Mouse (Mus musculus) G1E-ER4 (cell line): Measurements from ENCODE around the gene Snx22. TPM values are rescaled to one million over a fixed set of nuclear protein-coding genes. Genes with fewer than 3 reads are reported as not detected.

Experiments
- GATA1 ChIP-seq: IDR thresholded peaks from one replicate; pipeline ENCODE4 v1.8.0; 2012; ENCODE audit warnings: low read length, inconsistent platforms
- polyA plus RNA-seq: library from polyadenylated mRNA; stranded (reverse); fragments of >175 nt; gene quantifications from 2 replicates; pipeline ENCODE4 v1.2.3, GENCODE M21; 2012

Gene Snx22
- polyA plus RNA-seq, 1 experiment: 0.02 TPM

- no peak for TF ChIP-seq GATA1
These were observed 16.8 kb downstream of the Snx22 start for GRCm38 (mm10) chr9:66052731-66053130.

DNA sequence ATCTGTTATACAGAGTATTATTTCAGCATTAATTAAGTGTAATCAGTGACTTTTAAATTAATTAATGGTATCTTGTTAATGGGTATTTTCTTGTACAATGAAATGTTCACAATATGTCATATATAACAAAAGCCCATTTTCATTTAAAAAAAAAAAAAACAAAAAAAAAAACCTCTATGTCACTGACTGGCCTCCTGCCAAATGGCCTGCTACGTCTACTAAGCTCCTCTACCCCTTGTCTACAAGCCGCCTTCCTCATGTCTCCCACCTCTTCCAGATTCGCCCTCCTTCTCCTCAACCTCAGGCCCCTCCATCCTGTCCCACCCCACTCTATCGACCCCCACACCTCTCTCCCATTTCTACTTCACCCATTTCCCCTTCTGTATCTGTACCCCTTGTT lies 18.0 kb downstream of the Snx22 start:
- TF ChIP-seq GATA1: no peak

DNA sequence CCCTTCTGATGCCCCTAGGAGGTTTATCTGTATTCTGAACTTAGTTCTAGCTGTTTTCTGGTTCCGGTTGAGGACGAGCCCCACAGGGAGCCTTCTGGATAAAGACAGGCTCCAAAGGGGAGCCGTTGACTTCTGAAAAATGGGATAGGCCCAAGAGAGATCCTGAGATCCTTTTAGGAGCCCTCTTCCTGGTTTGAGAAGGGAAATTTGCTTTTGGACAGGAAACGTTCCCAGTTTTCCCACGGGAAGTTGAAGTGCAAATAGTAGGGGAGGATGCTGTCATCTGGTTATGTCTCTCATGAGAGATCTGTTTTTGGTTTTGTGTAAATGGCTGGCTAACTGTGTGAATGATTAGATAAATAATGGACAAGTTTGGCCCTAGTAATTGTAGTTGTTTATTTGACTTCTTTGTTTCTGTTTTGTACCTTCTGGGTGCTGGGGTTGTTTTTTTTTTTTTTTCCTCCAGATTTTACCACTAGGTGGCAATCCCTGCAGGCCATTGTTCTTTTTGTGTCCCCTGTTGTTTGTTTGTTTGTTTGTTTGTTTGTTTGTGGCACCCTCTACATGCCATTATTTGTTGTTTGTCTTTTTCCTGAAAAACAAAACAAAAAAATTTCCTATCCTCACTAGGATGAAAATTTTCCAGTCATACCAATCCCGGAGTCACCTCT lies 19.5 kb downstream of the Snx22 start:
- no peak for TF ChIP-seq GATA1

GRCm38 (mm10) chr9:66043241-66043640 lies 26.3 kb downstream of the Snx22 start:
- no peak for TF ChIP-seq GATA1

- no peak for TF ChIP-seq GATA1
These were observed 27.2 kb downstream of the Snx22 start for GRCm38 (mm10) chr9:66042331-66042730.

DNA sequence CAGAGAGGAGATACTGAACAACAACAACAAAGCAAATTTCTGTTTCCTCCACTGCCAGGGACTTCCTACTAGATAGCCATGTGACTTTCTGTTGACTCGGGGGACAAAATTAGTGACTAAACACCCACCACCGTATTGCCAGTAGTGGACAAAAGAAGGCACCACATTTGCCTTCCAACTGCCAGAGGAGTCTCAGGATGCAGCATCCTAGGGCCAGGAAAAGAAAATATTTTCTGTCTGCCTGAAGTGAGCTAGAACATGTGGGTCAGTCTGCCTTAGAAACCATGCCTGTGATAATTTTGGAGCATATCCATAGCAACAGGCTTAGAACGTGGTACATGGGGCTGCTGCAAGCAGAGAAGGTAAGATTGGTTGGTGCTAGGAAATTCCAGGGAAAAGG lies 28.7 kb downstream of the Snx22 start:
- no peak for TF ChIP-seq GATA1

- no peak for TF ChIP-seq GATA1
These were observed 30.2 kb downstream of the Snx22 start for GRCm38 (mm10) chr9:66039290-66039689.

GRCm38 (mm10) chr9:66038581-66038980 lies 30.9 kb downstream of the Snx22 start:
- TF ChIP-seq GATA1: no peak

DNA sequence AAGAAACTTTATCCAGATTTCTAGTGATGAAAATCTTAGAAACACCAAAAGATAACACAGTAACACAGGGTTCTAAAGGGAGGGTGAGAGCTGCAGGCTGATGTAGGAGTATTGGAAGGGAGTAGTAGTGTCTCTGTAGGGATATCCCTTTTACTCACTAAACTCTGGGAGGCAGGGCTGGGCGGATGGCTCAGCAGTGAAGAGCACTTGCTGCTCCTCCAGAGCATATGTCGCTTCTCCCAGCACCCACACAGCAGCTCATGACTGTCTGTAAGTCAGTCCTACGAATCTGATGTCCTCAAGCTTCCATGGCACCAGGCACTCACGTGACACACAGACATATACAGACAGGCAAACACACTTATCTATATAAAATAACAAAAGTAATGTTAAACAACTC lies 31.4 kb downstream of the Snx22 start:
- TF ChIP-seq GATA1: no peak

- no peak for TF ChIP-seq GATA1
These were observed 48.9 kb downstream of the Snx22 start for GRCm38 (mm10) chr9:66020601-66021000.

Other genes with a start within 250 kb of the Snx22 start
- 48.1 and 92.4 TPM in 2 replicates for gene Zfp609, start 242.2 kb downstream of the Snx22 start, polyA plus RNA-seq
- gene Pclaf, start 179.5 kb downstream of the Snx22 start, polyA plus RNA-seq: 1.4 and 2.1 TPM in 2 replicates
- gene Trip4, start 160.9 kb downstream of the Snx22 start, polyA plus RNA-seq: 1.9 and 3.3 TPM in 2 replicates
- 6.5 and 8.1 TPM in 2 replicates for gene Csnk1g1, start 160.8 kb downstream of the Snx22 start, polyA plus RNA-seq
- gene Ppib, start 9.5 kb downstream of the Snx22 start, polyA plus RNA-seq: 31.6 and 94.9 TPM in 2 replicates
- 211 and 311 TPM in 2 replicates for gene Snx1, start 56.9 kb upstream of the Snx22 start, polyA plus RNA-seq
- gene Ciao2a, start 56.9 kb upstream of the Snx22 start, polyA plus RNA-seq: 19.6 and 24.0 TPM in 2 replicates
- gene Dapk2, start 88.5 kb upstream of the Snx22 start, polyA plus RNA-seq: 20.6 and 28.5 TPM in 2 replicates